Mouse (Mus musculus) 3134 (cell line): ENCODE results near the gene Wwp2.
A peak's percentile ranks its signal among the peaks of the same experiment; 100 is the strongest.
"Not testable (repeated sequence)": the region's sequence is repeated elsewhere in the genome, so short reads cannot be mapped to it uniquely, and the experiment has no call there.

ENCODE experiments used
- DNase-seq: peaks from one replicate; pipeline ENCODE4 v3.0.0-alpha.2; 2011; ENCODE audit warnings: low spot score; ENCODE audit not compliant: insufficient read length; ENCODE audit errors: extremely low read depth

The Wwp2 gene

GRCm38 (mm10) chr8:107472403-107473100 is 36.4 kb downstream of the Wwp2 start:
- no peak for DNase-seq

GRCm38 (mm10) chr8:107473369-107473768 is 37.2 kb downstream of the Wwp2 start:
- no peak for DNase-seq

- DNase-seq, result no peak
These were observed 39.4 kb downstream of the Wwp2 start for GRCm38 (mm10) chr8:107475613-107476012.

- DNase-seq, result not testable (repeated sequence)
These were observed 40.6 kb downstream of the Wwp2 start for GRCm38 (mm10) chr8:107476786-107477185.

- no peak for DNase-seq
These were observed 42.6 kb downstream of the Wwp2 start for GRCm38 (mm10) chr8:107478728-107479127.

- no peak for DNase-seq
These were observed 44.3 kb downstream of the Wwp2 start for GRCm38 (mm10) chr8:107480436-107480835.

- DNase-seq, result peak; percentile 38
These were observed 47.1 kb downstream of the Wwp2 start for GRCm38 (mm10) chr8:107483250-107483649.

- no peak for DNase-seq
These were observed 48.8 kb downstream of the Wwp2 start for GRCm38 (mm10) chr8:107484956-107485355.

- no peak for DNase-seq
These were observed 52.4 kb downstream of the Wwp2 start for GRCm38 (mm10) chr8:107488551-107488950.

GRCm38 (mm10) chr8:107489086-107489485 is 52.9 kb downstream of the Wwp2 start:
- DNase-seq, result no peak

GRCm38 (mm10) chr8:107489921-107490320 is 53.8 kb downstream of the Wwp2 start:
- DNase-seq, result peak; percentile 36

- DNase-seq, result no peak
These were observed 54.5 kb downstream of the Wwp2 start for GRCm38 (mm10) chr8:107490649-107491048.

- no peak for DNase-seq
These were observed 55.0 kb downstream of the Wwp2 start for GRCm38 (mm10) chr8:107491212-107491611.

- peak; percentile 21 for DNase-seq
These were observed 55.7 kb downstream of the Wwp2 start for GRCm38 (mm10) chr8:107491831-107492230.

- DNase-seq, result no peak
These were observed 56.6 kb downstream of the Wwp2 start for GRCm38 (mm10) chr8:107492802-107493201.

- no peak for DNase-seq
These were observed 59.3 kb downstream of the Wwp2 start for GRCm38 (mm10) chr8:107495425-107495824.

- DNase-seq, result no peak
These were observed 61.5 kb downstream of the Wwp2 start for GRCm38 (mm10) chr8:107497708-107498107.

- DNase-seq, result no peak
These were observed 62.2 kb downstream of the Wwp2 start for GRCm38 (mm10) chr8:107498390-107498789.

- no peak for DNase-seq
These were observed 62.6 kb downstream of the Wwp2 start for GRCm38 (mm10) chr8:107498806-107499205.

GRCm38 (mm10) chr8:107499519-107499918 is 63.4 kb downstream of the Wwp2 start:
- DNase-seq, result no peak

GRCm38 (mm10) chr8:107502407-107502806 is 66.2 kb downstream of the Wwp2 start:
- DNase-seq, result no peak

- DNase-seq, result peak; percentile 71
These were observed 66.8 kb downstream of the Wwp2 start for GRCm38 (mm10) chr8:107502922-107503321.

- DNase-seq, result peak; percentile 77
These were observed 67.2 kb downstream of the Wwp2 start for GRCm38 (mm10) chr8:107503354-107503753.
